Mouse (Mus musculus) left cerebral cortex, postnatal 14 days (tissue): Measurements from ENCODE around the gene Cdt1. TPM values are rescaled to one million over a fixed set of nuclear protein-coding genes. Genes with fewer than 3 reads are reported as not detected.
"Not testable (repeated sequence)": the region's sequence is repeated elsewhere in the genome, so short reads cannot be mapped to it uniquely, and the experiment has no call there.

ENCODE experiments used
- DNase-seq, 2 experiments: peaks; one replicate each; pipeline ENCODE4 v3.0.0; 2021 to 2022; ENCODE audit warnings: low spot score in 2 of 2, mixed read lengths in 1 of 2
- intact Hi-C: fragments of 180-260 bp; cut with DNase I; formaldehyde crosslinking; loops from one replicate; pipeline ENCODE4 v1.15.1; 2025
- total RNA-seq, 2 experiments: library from RNA; stranded (reverse); gene quantifications; 2 replicates each; pipeline ENCODE4 v1.2.3; 2021

Cdt1 gene
- total RNA-seq, 2 experiments from 2014 or later, result 2.2 to 3.5 TPM

DNA sequence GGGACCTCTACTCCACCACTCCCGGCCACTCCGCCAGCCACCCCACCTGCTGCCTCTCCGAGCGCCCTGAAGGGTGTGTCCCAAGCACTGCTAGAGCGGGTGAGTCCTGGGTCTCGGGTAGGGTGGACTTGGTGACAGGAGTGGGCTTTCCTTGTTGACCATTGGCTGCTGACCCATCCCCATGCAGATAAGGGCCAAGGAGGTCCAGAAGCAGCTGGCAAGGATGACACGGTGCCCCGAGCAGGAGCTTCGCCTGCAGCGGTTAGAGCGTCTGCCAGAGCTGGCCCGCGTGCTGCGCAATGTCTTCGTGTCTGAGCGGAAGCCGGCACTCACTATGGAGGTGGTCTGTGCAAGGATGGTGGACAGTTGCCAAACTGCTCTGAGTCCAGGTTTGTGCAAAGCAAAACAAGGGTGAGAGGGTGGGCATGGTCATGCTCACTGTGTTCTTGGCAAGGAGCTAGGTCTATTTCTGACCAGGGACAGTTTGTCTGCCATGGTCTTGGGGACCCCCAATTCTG is 4.0 kb downstream of the Cdt1 start:
- no peak for DNase-seq
- intact Hi-C loops, result no loop called here

DNA sequence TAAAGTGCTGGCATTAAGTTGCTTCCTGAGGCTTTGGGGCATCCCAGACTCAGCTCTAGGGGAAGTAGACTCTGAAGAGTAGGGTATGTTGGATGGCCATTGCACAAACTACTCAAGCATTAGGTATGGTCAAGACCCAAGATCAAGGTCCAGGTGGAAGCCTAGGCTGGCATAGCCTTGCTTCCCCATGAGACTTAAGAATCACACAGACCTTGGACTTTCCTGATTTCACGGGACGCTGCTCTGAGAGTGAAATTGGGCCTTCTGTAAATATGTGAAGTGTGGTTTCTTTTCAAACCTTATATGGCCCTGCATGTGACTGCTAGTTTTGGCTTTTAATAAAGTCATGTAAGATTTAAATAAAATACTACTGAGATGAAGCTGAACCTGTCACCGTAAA is 4.9 kb downstream of the Cdt1 start:
- intact Hi-C loops, result no loop called here

DNA sequence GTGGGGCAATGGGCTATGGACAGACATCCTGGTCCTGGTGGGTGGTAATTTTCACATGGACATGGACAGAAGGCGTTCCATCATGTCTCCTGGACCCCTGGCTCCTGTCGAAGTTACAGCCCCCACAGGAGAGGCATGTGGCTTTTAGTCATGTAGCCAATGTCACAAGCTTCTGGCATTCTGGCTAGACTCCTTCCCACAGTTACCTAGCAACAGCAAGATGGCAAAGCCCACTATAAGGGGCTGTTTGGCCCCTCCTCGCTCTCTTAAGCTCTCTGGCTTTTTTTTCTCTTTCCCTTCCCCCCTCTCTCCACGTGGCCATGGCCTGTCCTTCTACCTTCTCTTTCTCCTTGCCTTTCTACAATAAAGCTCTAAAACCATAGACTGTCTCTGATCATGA is 5.4 kb downstream of the Cdt1 start:
- intact Hi-C loops, result not testable (repeated sequence)

More for the DNA sequence above, 4.9 kb downstream of the Cdt1 start:
- DNase-seq, result no peak

DNA sequence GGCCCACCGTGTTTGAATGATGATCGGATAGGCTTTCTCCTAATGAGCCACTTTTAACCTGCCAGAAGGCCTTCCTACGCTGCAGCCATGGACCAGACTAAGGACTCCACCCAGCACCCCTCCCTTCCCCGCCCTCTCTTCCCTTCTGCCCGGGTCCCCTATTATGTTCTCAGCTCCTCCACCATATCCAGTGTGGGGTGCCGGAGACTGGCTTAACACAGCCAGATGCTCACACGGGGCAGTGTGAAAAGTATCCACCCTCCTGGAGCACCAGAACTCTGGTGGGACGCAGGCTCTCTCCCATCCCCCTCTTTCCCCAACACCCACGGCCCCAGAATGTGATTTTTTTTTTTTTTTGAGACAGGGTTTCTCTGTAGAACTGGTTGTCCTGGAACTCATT is 5.8 kb downstream of the Cdt1 start:
- DNase-seq, result no peak
- intact Hi-C loops, result no loop called here

More for the DNA sequence above, 5.4 kb downstream of the Cdt1 start:
- DNase-seq, result not testable (repeated sequence)

DNA sequence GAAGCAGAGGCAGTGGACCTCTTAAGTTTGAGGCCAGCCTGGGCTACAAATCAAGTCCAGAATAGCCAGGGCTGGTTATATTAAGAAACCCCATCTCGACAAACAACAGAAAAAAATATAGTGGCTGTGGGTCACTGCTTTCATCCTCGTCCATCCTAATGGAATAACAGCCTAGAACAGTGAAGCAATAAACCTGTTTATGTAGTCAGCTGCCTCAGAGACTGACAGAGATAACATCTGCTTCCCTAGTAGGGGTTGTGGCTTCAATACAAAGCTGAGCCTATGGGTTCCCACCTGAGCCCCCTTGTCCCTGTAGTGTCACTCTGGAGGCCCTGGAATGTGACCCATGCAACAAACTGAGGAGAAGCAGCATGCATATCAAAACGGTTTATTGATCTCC is 6.4 kb downstream of the Cdt1 start:
- DNase-seq, result no peak
- intact Hi-C loops, result no loop called here

DNA sequence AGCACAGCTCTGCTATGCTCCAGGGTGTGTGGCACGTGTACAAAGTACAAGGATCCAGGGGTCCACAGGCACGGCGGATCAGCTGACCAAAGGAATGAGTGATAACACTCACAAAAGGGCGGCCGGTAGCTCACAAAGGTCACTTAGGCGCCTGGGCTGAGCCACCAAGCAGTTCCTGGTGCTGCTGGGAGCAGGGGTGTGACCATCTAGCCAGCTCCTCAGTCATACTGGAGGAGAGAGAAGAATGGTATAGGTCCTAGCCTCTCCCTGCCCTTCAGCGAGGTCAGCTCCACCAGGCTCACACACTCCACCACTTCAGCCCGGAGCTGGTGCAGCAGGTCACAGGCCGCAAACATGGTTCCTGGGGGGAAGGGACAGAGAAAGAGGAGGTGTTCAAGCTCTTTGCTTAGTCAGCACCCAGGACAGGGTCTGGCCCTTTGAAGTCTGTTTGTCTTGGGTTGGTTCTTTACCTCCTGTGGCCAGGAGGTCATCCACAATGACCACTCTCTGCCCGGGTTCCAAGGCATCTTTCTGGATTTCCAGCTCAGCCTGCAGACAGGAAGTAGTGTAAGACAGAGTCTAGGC is 6.9 kb downstream of the Cdt1 start:
- intact Hi-C loops, result no loop called here
- no peak for DNase-seq

DNA sequence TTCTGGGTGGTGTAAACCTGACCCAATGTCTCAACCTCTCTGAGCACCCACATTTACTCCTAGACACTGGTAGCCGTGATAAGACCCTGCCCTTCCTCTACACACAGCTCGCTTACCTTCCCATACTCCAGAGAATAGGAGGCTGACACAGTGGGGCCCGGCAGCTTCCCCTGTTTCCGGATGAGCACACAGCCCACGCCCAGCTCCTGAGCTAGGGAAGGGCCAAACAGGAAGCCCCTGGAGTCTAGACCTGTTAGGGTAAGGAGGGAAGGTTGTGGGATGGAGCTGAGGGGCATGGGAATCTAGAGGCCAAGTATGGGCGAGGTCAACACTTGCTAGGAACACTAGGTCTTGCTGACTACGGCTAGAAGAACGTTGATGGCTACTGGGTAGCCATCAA is 7.5 kb downstream of the Cdt1 start:
- intact Hi-C loops, result no loop called here
- DNase-seq, result no peak

DNA sequence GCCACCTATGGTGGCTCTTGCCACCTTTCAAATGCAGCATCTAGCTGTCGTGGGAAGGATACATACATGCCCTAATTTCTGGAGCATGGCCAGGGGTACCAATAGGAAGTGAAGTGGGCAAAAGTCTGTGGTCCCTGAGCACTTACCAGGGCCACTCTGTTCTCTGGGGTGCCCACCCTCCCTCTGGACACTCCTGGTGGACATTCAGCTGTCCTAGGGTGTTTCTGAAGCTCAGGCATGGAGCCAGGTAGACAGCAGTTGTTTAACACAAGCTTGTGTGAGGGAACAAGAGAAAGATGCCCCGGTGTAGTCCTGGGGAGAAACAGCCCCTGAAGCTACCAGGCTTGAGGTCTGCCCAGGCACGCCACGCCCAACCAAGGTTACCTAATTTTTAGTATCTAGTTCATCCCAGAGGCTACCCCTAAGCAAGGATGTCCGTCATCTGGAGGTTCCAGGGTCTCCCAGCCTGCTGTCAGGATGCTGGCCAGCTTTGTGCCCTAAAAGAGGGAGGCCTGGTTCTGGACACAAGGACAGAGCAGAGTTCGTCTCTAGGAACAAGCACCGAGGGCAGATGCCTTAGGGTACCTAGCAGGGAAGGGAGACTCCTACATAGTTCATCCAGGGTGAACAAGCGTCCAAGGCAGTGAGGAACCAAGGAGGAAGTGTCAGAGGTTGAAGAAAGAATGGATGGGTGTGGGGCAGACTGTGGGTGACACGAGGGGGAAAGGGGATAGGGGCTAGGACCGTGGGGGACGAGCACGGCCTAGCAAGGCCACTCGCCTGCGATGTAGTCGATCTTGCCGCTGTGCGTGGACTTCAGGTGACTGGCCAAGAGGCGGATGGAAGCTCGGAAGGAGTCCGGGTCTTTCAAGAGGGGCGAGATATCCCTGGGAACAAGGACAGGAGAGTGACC is 8.2 kb downstream of the Cdt1 start:
- intact Hi-C loops, result no loop called here
- no peak for DNase-seq

DNA sequence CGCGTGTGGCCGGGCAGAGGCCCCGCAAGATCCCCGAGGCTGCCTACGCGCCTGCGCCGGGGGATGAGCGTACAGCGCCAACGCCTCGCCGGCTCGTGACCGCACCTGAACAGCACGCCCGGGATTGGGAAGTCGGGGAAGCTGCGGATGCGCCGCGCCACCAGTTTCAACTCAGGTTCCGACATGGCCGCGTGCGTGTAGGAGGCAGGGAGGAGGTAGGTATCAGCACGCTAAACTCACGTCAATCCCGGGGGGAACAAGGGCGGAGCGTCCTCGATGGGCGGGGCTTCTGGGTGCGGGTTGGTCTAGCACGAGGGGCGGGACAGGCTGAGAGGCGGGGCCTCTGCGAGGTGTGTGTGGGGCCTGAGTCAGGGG is 8.8 kb downstream of the Cdt1 start, which contains the start of gene Aprt:
Gene Aprt (minus strand): TSS at position 262 of the 375 bp plus-strand sequence.
- intact Hi-C loops, result no loop called here

DNA sequence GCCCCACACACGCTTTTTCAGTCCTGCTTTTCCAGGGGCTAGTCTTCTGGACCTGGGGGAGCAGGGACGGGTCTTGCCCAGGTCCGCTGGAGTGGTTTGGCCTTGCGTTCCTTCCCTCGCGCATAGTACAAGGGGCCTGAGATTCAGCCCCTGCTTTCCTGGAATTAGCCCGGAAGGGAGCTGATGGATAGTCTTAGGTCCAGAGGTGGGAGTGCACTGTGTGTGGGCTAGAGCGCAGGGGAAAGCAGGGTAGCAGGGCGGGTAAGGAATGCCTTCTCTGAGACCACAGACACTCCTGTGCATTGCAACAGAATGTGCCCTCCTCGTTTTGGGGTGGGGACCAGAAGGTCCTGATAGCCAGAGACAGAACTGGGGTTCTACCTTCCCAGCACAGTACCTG is 9.3 kb downstream of the Cdt1 start:
- intact Hi-C loops, result no loop called here
- DNase-seq, result no peak

More for the DNA sequence above, 8.8 kb downstream of the Cdt1 start, which contains the start of gene Aprt:
- DNase-seq, result peak; percentile 91 to 94

DNA sequence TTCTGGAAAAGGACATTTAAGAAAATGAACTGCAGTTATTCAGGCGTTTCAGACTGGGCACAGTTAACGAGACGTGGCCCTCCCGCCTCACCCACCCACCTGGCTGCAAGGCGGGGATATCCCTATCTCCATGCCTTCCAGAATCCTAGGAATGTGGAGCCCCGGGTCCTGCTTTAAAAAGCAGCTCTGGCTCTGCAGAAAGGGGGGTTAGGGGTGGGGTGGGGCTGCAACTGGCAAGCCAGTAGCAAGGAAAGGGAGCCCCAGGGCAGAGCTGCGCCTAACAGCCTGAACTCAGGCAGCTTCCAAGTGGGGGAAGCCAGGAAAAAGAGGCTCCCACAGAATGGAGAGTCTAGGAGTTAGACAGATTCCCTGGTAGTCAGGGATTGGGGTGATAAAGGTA is 11.4 kb downstream of the Cdt1 start:
- no peak for DNase-seq
- intact Hi-C loops, result no loop called here

DNA sequence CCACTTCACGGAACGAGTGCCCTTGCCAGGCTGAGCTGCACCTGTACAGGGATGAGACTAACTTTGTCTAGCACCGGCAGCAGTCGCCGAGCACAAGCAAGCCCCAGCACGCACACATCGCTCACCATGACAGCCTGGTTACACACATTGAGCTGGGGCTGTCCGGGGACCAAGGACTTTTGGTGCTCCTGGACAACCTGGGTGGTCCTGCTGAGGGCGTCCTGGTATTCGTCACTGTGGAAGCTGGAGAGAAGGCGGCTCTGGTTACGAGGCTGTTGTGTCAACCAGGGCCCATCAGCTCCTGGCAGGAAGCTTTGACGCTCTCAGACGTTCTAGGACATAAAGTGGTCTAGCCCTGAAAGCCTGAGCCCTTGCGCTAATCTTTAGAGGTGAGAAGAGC is 13.1 kb downstream of the Cdt1 start:
- intact Hi-C loops, result no loop called here

DNA sequence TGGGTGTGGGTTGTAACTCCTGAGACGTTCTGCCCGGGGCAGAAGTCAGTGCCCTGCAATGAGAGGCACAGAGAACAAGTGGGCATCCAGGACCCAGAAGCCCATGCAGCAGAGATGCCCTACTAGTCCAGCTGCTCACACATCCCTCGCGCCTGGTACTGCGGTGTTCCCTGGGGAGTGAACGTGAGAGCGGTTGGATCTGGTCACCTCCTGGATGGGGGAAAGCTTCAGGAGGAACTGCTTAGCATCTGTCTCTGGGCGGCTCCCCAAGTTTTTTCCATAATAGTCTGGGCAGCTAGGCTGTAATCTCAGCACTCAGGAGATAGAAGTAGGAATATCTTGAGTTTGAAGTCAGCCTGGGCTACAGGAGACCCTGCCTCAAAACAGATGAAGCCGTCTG is 17.2 kb downstream of the Cdt1 start:
- intact Hi-C loops, result no loop called here

More for the DNA sequence above, 13.1 kb downstream of the Cdt1 start:
- DNase-seq, result no peak

DNA sequence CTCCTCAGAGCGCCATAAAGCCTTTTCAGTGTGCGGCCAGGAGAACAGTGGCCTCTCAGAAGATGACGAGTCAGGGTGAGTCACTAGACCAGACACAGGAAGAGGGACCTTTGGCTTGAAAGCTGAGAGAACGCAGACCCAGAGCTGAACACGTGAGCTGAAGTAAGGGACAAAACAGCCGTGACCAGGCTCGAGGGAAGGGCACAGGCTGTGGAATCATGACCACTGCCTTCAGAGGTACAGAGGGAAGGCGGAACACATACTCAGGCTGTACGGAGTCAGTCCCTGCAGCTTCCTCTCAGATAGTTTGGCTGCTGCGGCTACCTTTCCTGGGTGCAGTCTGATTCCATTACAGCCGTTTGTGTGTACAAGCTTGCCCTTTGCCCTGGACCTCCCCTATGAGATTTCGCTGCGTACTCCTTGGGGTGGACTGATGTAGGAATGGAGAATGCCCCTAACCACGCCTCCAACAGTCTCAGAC is 17.6 kb downstream of the Cdt1 start:
- intact Hi-C loops, result no loop called here
- DNase-seq, result no peak

More for the DNA sequence above, 17.2 kb downstream of the Cdt1 start:
- no peak for DNase-seq

DNA sequence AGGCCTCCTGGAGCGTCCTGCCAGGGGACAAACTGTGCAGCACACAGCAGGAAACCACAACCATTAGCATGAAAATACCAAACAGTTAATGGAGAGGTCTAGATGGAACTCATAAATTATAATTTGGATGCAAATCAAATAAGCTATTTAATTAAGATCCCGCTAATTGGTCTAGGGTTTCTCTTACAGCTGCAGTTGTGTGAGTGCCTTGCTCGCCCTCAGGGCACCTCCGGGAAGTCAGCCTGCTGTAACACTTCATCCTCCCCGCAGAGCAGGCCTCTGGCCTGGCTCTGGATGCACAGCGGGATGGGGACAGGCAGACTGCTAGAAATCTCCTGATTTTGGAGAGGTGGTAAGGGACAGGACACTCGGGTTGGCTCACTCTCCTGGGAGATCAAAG is 18.4 kb downstream of the Cdt1 start:
- intact Hi-C loops, result no loop called here
- no peak for DNase-seq

DNA sequence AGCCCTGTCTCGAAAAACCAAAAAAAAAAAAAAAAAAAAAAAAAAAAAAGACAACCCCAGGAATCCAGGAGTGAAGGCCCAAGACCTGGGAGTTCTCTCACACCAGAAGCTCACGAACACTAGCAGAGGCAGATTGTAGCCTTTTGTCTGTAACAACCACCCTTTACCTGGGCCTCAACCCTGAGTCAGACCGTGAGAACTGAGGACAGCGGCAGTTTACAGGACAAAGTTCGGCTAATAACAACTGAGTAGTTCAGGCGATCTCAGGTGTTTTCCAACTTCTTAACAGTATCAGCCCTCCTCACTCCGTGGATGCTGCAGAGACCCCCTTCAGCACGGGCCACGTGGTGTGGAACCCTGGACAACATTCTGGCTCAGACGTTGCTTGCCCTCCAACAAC is 18.9 kb downstream of the Cdt1 start:
- DNase-seq, result no peak
- intact Hi-C loops, result no loop called here

DNA sequence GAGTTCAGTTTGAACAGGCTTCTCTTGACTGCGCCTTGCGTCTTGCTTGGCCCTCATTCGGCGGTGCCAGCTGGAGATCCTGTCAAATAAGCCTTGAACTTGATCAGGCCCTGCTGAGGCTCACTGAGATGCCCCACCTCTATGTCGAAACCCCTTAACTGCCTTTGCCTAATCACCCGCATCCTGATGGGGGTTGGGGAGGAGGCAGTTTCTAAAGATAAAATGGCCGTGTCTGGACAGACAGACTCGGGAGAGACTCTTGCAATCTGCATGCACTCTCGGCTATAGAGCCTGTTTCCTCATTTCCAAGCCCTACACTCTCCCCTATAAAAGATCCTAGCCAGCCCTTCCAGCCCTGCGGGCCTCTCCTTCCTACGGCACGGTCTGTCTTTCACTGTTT is 25.4 kb downstream of the Cdt1 start:
- no peak for DNase-seq
- intact Hi-C loops, result no loop called here

DNA sequence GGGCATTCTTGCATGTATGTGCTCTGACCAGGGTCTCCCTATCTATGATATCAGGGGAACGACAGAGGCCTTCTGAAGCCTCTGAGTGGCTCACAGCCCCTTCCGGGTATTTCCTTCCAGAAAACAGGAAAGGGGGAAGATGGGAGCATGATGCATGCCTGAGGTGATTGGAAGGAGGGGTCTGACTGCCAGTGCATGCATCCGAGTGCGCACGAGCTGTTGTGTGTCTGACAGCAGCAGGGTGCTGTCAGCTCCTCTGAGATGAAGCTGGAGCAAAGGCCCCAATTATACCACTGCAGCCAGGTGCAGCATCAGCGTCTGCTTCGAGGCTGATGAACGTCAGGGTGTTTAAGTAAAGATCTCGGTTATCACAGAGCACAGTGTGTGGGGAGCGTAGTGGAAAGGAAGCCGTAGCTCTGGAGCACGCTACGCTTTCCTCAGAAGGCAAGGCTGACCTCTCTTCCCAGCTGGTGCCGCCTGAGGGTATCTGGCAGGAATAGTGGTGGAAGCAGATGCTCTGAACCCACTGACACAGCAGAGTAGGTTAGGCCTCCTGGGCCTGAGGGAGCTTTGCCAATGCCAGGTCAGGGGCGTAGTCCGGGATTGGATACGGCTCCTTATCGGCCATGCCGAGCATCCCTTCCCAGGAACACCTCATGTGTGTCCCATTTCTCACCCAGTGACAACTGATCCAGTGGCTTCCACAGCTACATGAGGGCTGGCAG is 26.1 kb downstream of the Cdt1 start:
- intact Hi-C loops, result no loop called here
- DNase-seq, result no peak

DNA sequence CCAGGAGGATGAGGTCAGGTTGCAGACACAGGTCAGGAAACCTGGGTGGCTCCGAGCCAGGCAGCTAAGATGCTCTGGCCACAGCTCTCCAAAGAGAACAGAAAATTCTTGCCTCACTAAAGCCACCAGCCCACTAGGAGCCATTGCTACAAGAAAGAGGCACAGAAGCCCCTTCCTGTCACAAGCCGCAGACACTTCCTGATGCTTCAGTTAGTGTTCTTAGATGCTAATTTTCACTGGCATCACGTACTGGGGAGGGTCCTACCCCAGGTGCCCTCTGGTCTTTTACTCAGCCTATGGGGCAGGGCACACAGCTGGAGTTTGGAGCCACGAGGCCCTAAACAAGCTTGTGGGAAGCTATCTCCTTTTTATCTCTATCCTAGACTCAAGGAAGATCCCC is 28.2 kb downstream of the Cdt1 start:
- no peak for DNase-seq
- intact Hi-C loops, result no loop called here

DNA sequence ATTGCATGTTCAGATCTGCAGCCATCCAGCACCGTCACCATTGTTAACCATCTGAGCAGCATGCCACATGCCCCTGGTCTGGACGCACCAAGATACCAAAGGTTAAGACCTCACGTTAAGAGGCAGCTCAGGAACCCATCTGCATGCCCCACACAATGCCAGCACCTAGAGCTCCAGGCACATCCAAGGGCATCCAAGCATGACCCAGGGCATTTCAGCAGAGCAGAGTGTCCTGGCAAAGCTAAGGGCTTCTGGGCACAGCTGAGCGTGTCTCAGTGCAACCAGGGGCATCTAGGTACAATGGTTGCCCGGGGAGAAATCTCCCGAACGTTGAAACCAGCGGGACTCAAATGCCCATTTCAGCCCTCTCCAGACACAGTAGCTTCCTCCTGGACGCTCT is 32.9 kb downstream of the Cdt1 start:
- intact Hi-C loops, result no loop called here
- DNase-seq, result no peak
